Mouse (Mus musculus): ENCODE measurements around the gene Tenm3. TPM values are rescaled to one million over a fixed set of nuclear protein-coding genes. Genes with fewer than 3 reads are reported as not detected.

Gene Tenm3
- total and polyA plus RNA-seq, 2 experiments from 2014 or later = 25.0 to 160 TPM

DNA sequence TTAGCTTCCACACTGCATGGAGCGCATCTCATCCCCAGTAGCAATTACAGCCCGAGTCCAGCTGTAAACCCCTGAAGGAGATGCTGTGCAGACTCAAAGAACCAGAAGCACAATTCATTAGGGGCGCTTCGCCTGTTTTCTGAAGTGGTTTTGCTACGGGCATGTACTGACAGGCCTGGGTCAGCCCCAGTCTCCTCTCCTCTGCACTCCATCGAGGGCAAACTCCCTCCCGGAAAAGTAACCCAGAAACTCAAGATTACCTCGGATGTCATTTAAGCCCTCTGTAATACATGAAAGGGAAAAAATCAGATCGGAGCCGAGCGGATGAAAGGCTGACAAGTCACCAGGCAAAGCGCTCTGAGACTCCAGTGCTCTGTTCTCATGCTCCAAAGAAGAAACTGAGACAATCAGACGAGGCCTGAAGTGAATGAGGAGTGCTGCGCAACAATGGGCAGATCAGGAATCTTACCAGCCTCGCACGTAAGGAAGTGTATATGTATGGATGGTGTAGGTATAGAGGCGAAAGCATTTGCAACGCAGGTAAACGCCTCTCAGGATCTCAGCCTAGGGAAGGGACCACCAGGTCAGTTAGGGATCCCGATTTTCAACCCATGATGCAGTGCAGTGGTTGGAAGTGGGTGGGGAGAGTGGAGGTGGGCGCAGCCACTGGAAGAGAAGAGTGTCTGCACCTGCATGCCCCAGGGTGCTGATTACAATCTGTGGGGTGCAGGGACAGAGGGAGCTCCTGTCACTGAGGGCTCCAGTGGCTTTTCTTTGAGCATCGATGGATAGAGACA, 387.2 kb downstream of the Tenm3 start:
- no peaks in the 10 kb centered on the region for H3K27me3 ChIP-seq (ENCODE audit: insufficient read depth, low read length)
- H3K9me3 ChIP-seq (ENCODE audit: low read length) = no peaks in the 10 kb centered on the region
- ATAC-seq (ENCODE audit: low FRiP score) (peak; percentile 38; the same call in 1 of the 2 replicates), DNase-seq (ENCODE audit: low spot score) (peak; percentile 26)
- no peak overlapping the region for H3K9ac ChIP-seq (replicated peaks; ENCODE audit: low read length, poor library complexity, severe bottlenecking)
- peaks cover 8% of the 10 kb centered on the region; the same call in 1 of the 2 replicates for H3K4me1 ChIP-seq (ENCODE audit: insufficient read depth, low read length)
- no peak for TF ChIP-seq CTCF (IDR thresholded peaks at IDR 0.05)
- peak overlapping the region; percentile 30 for H3K4me2 ChIP-seq (ENCODE audit: low read depth, low read length, poor library complexity, severe bottlenecking)
- no peaks in the 10 kb centered on the region for H3K36me3 ChIP-seq (ENCODE audit: insufficient read depth, low read length)
- 23% methylated on average over 22 of the region's 22 CpGs for WGBS
- no peak overlapping the region for H3K4me3 ChIP-seq (ENCODE audit: low read depth, low read length)
- 0 out of 2 replicates have a peak overlapping the region, but pooled peaks have one; percentile 26 for H3K27ac ChIP-seq (ENCODE audit: low read depth, low read length)

DNA sequence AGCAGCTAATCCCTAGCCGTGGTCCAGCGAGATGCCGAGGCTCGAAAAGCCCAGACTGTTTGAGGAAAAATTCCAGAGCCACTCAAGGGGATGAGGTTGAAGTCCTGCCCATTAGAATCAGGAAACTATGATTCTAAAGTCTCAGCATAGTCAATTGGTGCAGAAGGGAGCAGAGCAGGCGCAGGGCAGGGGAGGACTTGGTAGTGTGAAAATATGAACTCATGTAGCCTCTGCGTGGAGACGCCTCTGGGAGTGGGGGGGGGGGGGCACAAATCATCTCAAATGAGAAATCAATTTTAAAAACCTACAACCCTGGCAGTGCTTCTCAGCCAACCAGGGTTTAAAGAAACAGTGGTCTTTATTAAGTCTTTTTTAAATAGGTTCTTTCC, 392.5 kb downstream of the Tenm3 start:
- no peak for TF ChIP-seq CTCF (IDR thresholded peaks at IDR 0.05)
- no peak overlapping the region for H3K9ac ChIP-seq (replicated peaks; ENCODE audit: low read length, poor library complexity, severe bottlenecking)
- peaks cover 5% of the 10 kb centered on the region; the same call in 1 of the 2 replicates for H3K4me1 ChIP-seq (ENCODE audit: insufficient read depth, low read length)
- no peak overlapping the region for H3K4me3 ChIP-seq (ENCODE audit: low read depth, low read length)
- H3K27me3 ChIP-seq (ENCODE audit: insufficient read depth, low read length) = no peaks in the 10 kb centered on the region
- WGBS = 21% methylated on average over 7 of the region's 7 CpGs
- DNase-seq (ENCODE audit: low spot score) = no peak
- H3K36me3 ChIP-seq (ENCODE audit: insufficient read depth, low read length) = no peaks in the 10 kb centered on the region
- H3K9me3 ChIP-seq (ENCODE audit: low read length) = no peaks in the 10 kb centered on the region
- H3K4me2 ChIP-seq (ENCODE audit: low read depth, low read length, poor library complexity, severe bottlenecking) = peak overlapping the region; percentile 22
- ATAC-seq (ENCODE audit: low FRiP score) = no peak
- no peak overlapping the region for H3K27ac ChIP-seq (ENCODE audit: low read depth, low read length)

DNA sequence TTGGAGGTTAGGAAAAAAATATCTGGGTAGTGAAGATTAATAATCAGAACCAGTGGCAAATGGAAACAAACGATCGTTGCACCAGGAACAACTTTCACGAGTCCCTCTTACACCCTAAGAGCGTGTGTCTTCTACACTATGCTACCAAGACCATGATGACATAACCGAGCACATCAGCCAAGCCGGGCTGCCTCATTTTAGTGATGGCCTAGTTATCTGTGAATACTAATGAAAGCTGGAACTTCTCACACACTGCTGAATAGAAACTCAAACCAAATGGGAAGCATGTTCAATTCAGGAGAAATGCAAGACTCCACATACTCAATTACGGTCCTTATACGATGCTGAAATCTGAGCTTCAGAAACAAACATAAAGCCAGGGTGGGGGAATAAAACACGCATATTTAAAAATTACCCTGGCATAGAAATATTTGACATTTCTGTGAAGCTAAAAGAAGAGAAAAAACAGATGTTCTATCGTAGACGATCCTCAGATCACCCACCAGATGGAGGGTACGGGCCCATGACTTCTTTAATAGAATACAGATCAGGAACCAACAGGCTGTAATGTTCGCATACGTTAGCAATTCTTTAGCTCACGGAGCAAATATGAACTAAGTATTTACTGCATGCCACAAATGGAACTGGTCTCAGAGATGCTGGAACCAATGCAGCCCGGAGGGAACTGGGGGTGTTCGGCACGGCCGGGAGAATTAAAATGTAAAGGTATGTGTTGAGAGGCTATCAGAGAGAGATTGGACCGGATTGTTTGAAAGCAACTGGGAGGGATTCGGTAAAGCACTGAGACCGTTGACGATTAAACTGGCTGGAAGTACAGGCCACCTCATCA, 393.1 kb downstream of the Tenm3 start:
- TF ChIP-seq CTCF (IDR thresholded peaks at IDR 0.05) = no peak
- 48% methylated on average over 23 of the region's 23 CpGs for WGBS
- no peak overlapping the region for H3K27ac ChIP-seq (ENCODE audit: low read depth, low read length)
- H3K27me3 ChIP-seq (ENCODE audit: insufficient read depth, low read length) = no peaks in the 10 kb centered on the region
- H3K4me2 ChIP-seq (ENCODE audit: low read depth, low read length, poor library complexity, severe bottlenecking) = peak overlapping the region; percentile 22
- no peak for ATAC-seq (ENCODE audit: low FRiP score)
- no peak overlapping the region for H3K4me3 ChIP-seq (ENCODE audit: low read depth, low read length)
- no peaks in the 10 kb centered on the region for H3K4me1 ChIP-seq (ENCODE audit: insufficient read depth, low read length)
- DNase-seq (ENCODE audit: low spot score) = no peak
- H3K9ac ChIP-seq (replicated peaks; ENCODE audit: low read length, poor library complexity, severe bottlenecking) = no peak overlapping the region
- no peaks in the 10 kb centered on the region for H3K9me3 ChIP-seq (ENCODE audit: low read length)
- no peaks in the 10 kb centered on the region for H3K36me3 ChIP-seq (ENCODE audit: insufficient read depth, low read length)

DNA sequence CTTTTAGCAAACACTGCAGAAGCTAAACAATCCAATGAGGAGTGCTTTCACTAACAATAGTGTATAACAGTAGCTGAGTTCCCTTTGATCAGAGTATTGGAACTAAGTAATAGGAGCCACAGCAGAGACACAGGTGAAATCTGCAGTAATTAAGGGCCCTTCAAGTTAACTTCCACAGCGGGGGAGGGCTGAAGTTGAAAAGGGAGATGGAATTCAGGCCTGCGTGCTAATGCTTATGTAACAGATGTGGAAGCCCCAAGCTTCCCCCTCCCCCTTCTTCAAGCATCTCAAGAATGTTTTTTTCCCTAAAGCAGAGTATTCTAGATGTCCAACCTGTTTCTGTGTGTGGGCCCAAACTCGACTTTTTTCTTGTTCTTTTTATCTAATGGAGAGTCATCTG, 394.1 kb downstream of the Tenm3 start:
- Histone ChIP-seq H3K27ac (ENCODE audit: low read depth, low read length) (no peak overlapping the region), H3K36me3 (ENCODE audit: insufficient read depth, low read length) (no peaks in the 10 kb centered on the region), H3K9me3 (ENCODE audit: low read length) (no peaks in the 10 kb centered on the region), H3K4me1 (ENCODE audit: insufficient read depth, low read length) (no peaks in the 10 kb centered on the region), H3K27me3 (ENCODE audit: insufficient read depth, low read length) (no peaks in the 10 kb centered on the region), H3K4me3 (ENCODE audit: low read depth, low read length) (no peak overlapping the region), H3K4me2 (ENCODE audit: low read depth, low read length, poor library complexity, severe bottlenecking) (no peak overlapping the region), H3K9ac (replicated peaks; ENCODE audit: low read length, poor library complexity, severe bottlenecking) (no peak overlapping the region)
- TF ChIP-seq CTCF (IDR thresholded peaks at IDR 0.05) = no peak
- WGBS = 16% methylated on average over 3 of the region's 3 CpGs
- ATAC-seq (ENCODE audit: low FRiP score) (no peak), DNase-seq (ENCODE audit: low spot score) (no peak)

- Histone ChIP-seq H3K27me3 (ENCODE audit: insufficient read depth, low read length) (no peaks in the 10 kb centered on the region), H3K9ac (replicated peaks; ENCODE audit: low read length, poor library complexity, severe bottlenecking) (no peak overlapping the region), H3K36me3 (ENCODE audit: insufficient read depth, low read length) (no peaks in the 10 kb centered on the region), H3K4me3 (ENCODE audit: low read depth, low read length) (no peak overlapping the region), H3K27ac (ENCODE audit: low read depth, low read length) (no peak overlapping the region), H3K4me1 (ENCODE audit: insufficient read depth, low read length) (no peaks in the 10 kb centered on the region), H3K9me3 (ENCODE audit: low read length) (no peaks in the 10 kb centered on the region), H3K4me2 (ENCODE audit: low read depth, low read length, poor library complexity, severe bottlenecking) (no peak overlapping the region)
- TF ChIP-seq CTCF (IDR thresholded peaks at IDR 0.05) = no peak
- ATAC-seq (ENCODE audit: low FRiP score) = no peak
- 84% methylated on average over 4 of the region's 4 CpGs for WGBS
- no peak for DNase-seq (ENCODE audit: low spot score)
Measured at GRCm38 (mm10) chr8:48445690-48446089, 398.1 kb downstream of the Tenm3 start.

DNA sequence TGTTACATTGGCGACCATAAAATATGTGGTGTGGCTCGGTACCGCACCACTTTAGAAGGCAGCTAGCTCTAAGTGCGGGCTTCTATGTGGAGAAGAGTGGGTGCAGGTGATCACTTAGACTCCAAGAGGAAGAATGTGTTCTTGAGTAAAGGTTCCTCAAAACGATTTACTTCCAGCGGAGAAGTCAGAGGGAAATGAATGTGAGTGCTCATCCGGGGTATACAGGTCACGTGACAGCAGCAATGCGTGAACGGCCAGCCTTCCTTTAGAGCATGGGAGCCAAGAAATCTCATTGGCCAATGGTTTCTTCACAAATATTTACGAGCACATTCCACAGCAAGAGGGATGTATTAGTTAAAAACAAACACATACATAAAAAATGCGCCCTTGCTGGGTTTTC, 404.3 kb downstream of the Tenm3 start:
- Histone ChIP-seq H3K9me3 (ENCODE audit: low read length) (no peaks in the 10 kb centered on the region), H3K4me3 (ENCODE audit: low read depth, low read length) (no peak overlapping the region), H3K27ac (ENCODE audit: low read depth, low read length) (no peak overlapping the region), H3K9ac (replicated peaks; ENCODE audit: low read length, poor library complexity, severe bottlenecking) (no peak overlapping the region), H3K27me3 (ENCODE audit: insufficient read depth, low read length) (no peaks in the 10 kb centered on the region), H3K36me3 (ENCODE audit: insufficient read depth, low read length) (no peaks in the 10 kb centered on the region), H3K4me2 (ENCODE audit: low read depth, low read length, poor library complexity, severe bottlenecking) (no peak overlapping the region), H3K4me1 (ENCODE audit: insufficient read depth, low read length) (peaks cover 3% of the 10 kb centered on the region; the same call in 1 of the 2 replicates)
- DNase-seq (ENCODE audit: low spot score) (no peak), ATAC-seq (ENCODE audit: low FRiP score) (no peak)
- 89% methylated on average over 12 of the region's 12 CpGs for WGBS
- TF ChIP-seq CTCF (IDR thresholded peaks at IDR 0.05) = no peak
